Mouse (Mus musculus) embryonic facial prominence, embryonic 14.5 days (tissue): ENCODE results near the gene Krba1. TPM values are rescaled to one million over a fixed set of nuclear protein-coding genes. Genes with fewer than 3 reads are reported as not detected.

Experiments
- ATAC-seq: fragments of 200-750 bp; cut with Nextera tagmentation; 2 replicates; pipeline ENCODE4 v1.8.0; 2017; ENCODE audit warnings: low read depth, moderate number of reproducible peaks, moderate TSS enrichment
- DNase-seq: peaks from one replicate; pipeline ENCODE4 v3.0.0-alpha.2; 2015; ENCODE audit warnings: low spot score
- H3K27ac ChIP-seq: fragments of 300-500 bp; sonication (generic); replicated peaks from 2 replicates; pipeline ENCODE4 v1.5.1; 2014; ENCODE audit warnings: low read depth, mild to moderate bottlenecking, low read length, moderate library complexity
- H3K27me3 ChIP-seq: fragments of 300-500 bp; sonication (generic); replicated peaks from 2 replicates; pipeline ENCODE4 v1.6.1; 2014; ENCODE audit warnings: low read length; ENCODE audit not compliant: control insufficient read depth, insufficient read depth
- H3K36me3 ChIP-seq: fragments of 300-500 bp; sonication (generic); 2 replicates; pipeline ENCODE4 v1.6.1; 2014; ENCODE audit warnings: low read length, mixed read lengths; ENCODE audit not compliant: control insufficient read depth, insufficient read depth
- H3K4me1 ChIP-seq: fragments of 300-500 bp; sonication (generic); 2 replicates; pipeline ENCODE4 v1.6.1; 2014; ENCODE audit warnings: antibody characterized with exemption, low read length; ENCODE audit not compliant: control insufficient read depth, insufficient read depth
- H3K4me2 ChIP-seq: fragments of 300-500 bp; sonication (generic); 2 replicates; pipeline ENCODE4 v1.6.1; 2014; ENCODE audit warnings: low read depth, mild to moderate bottlenecking, low read length, moderate library complexity, mixed read lengths
- H3K4me3 ChIP-seq: fragments of 300-500 bp; sonication (generic); 2 replicates; pipeline ENCODE4 v1.5.1; 2014; ENCODE audit warnings: low read depth, mild to moderate bottlenecking, low read length
- H3K9ac ChIP-seq: fragments of 300-500 bp; sonication (generic); 2 replicates; pipeline ENCODE4 v1.6.1; 2014; ENCODE audit warnings: low read depth, mild to moderate bottlenecking, low read length, moderate library complexity, mixed read lengths
- H3K9me3 ChIP-seq: fragments of 300-500 bp; sonication (generic); 2 replicates; pipeline ENCODE4 v1.6.1; 2016; ENCODE audit warnings: low read length; ENCODE audit not compliant: control insufficient read depth
- WGBS: fragments of 180-500 bp; shearing (Covaris S2); extraction: QIAGEN DNeasy Blood & Tissue Kit; methylation state at CpG from one replicate; pipeline ENCODE4 v1.1.7; 2014; 5-methylcytosine and 5-hydroxymethylcytosine counted together
- polyA plus RNA-seq: library from polyadenylated mRNA; unstranded; fragments of >200 nt; fragmentation: Nextera tagmentation; extraction: Ambion mirVana; gene quantifications from 2 replicates; pipeline ENCODE4 v1.2.1, GENCODE M21; 2014

Krba1 gene
- polyA plus RNA-seq, 1 experiment from 2014 or later: 18.0 TPM

- ATAC-seq (no peak), DNase-seq (no peak)
- 91% methylated on average over 5 of the region's 5 CpGs for WGBS
- Histone ChIP-seq H3K27ac (no peak overlapping the region), H3K4me2 (no peak overlapping the region), H3K27me3 (no peaks in the 10 kb centered on the region), H3K36me3 (peaks cover 17% of the 10 kb centered on the region), H3K9me3 (no peaks in the 10 kb centered on the region), H3K9ac (no peak overlapping the region), H3K4me3 (no peak overlapping the region), H3K4me1 (peaks cover 9% of the 10 kb centered on the region; the same call in 1 of the 2 replicates)
Measured at GRCm38 (mm10) chr6:48399906-48400305, 4.5 kb downstream of the Krba1 start.

GRCm38 (mm10) chr6:48404071-48404470, 8.7 kb downstream of the Krba1 start:
- Histone ChIP-seq H3K9me3 (no peaks in the 10 kb centered on the region), H3K4me2 (no peak overlapping the region), H3K4me1 (no peaks in the 10 kb centered on the region), H3K36me3 (peaks cover 57% of the 10 kb centered on the region), H3K27ac (no peak overlapping the region), H3K9ac (no peak overlapping the region), H3K4me3 (no peak overlapping the region), H3K27me3 (no peaks in the 10 kb centered on the region)
- DNase-seq (no peak), ATAC-seq (no peak)
- 94% methylated on average over 5 of the region's 5 CpGs for WGBS

- H3K9me3 ChIP-seq: no peaks in the 10 kb centered on the region
- no peaks in the 10 kb centered on the region for H3K4me1 ChIP-seq
- H3K9ac ChIP-seq: no peak overlapping the region
- H3K27ac ChIP-seq: no peak overlapping the region
- H3K36me3 ChIP-seq: peaks cover 97% of the 10 kb centered on the region
- ATAC-seq: no peak
- DNase-seq: no peak
- no peak overlapping the region for H3K4me2 ChIP-seq
- 90% methylated on average over 4 of the region's 4 CpGs for WGBS
- no peak overlapping the region for H3K4me3 ChIP-seq
- H3K27me3 ChIP-seq: no peaks in the 10 kb centered on the region
Measured at GRCm38 (mm10) chr6:48409726-48410343, 14.4 kb downstream of the Krba1 start.

- Histone ChIP-seq H3K36me3 (peaks cover 97% of the 10 kb centered on the region), H3K27me3 (no peaks in the 10 kb centered on the region), H3K9ac (no peak overlapping the region), H3K27ac (no peak overlapping the region), H3K9me3 (no peaks in the 10 kb centered on the region), H3K4me1 (no peaks in the 10 kb centered on the region), H3K4me3 (no peak overlapping the region), H3K4me2 (no peak overlapping the region)
- DNase-seq (no peak), ATAC-seq (no peak)
- 71% methylated on average over 3 of the region's 3 CpGs for WGBS
Measured at GRCm38 (mm10) chr6:48410551-48410950, 15.2 kb downstream of the Krba1 start.

GRCm38 (mm10) chr6:48411193-48412092, 16.1 kb downstream of the Krba1 start:
- no peak overlapping the region for H3K4me2 ChIP-seq
- no peak overlapping the region for H3K27ac ChIP-seq
- H3K4me3 ChIP-seq: no peak overlapping the region
- H3K4me1 ChIP-seq: no peaks in the 10 kb centered on the region
- no peaks in the 10 kb centered on the region for H3K9me3 ChIP-seq
- DNase-seq: no peak
- H3K36me3 ChIP-seq: peaks cover 99% of the 10 kb centered on the region
- WGBS: 89% methylated on average over 6 of the region's 6 CpGs
- no peaks in the 10 kb centered on the region for H3K27me3 ChIP-seq
- no peak overlapping the region for H3K9ac ChIP-seq
- peak; percentile 58 for ATAC-seq

- Histone ChIP-seq H3K27me3 (no peaks in the 10 kb centered on the region), H3K4me3 (no peak overlapping the region), H3K4me1 (no peaks in the 10 kb centered on the region), H3K4me2 (no peak overlapping the region), H3K27ac (no peak overlapping the region), H3K36me3 (peaks cover 99% of the 10 kb centered on the region), H3K9ac (no peak overlapping the region), H3K9me3 (no peaks in the 10 kb centered on the region)
- ATAC-seq: no peak
- 89% methylated on average over 4 of the region's 4 CpGs for WGBS
- no peak for DNase-seq
Measured at GRCm38 (mm10) chr6:48412147-48412546, 16.8 kb downstream of the Krba1 start.

GRCm38 (mm10) chr6:48412662-48413061, 17.3 kb downstream of the Krba1 start:
- no peaks in the 10 kb centered on the region for H3K4me1 ChIP-seq
- DNase-seq (no peak), ATAC-seq (no peak)
- no peak overlapping the region for H3K9ac ChIP-seq
- no peaks in the 10 kb centered on the region for H3K9me3 ChIP-seq
- peaks cover 99% of the 10 kb centered on the region for H3K36me3 ChIP-seq
- no peak overlapping the region for H3K4me3 ChIP-seq
- H3K4me2 ChIP-seq: no peak overlapping the region
- H3K27ac ChIP-seq: no peak overlapping the region
- WGBS: 82% methylated on average over 3 of the region's 3 CpGs
- no peaks in the 10 kb centered on the region for H3K27me3 ChIP-seq

- no peak overlapping the region for H3K9ac ChIP-seq
- peaks cover 99% of the 10 kb centered on the region for H3K36me3 ChIP-seq
- H3K4me3 ChIP-seq: no peak overlapping the region
- no peak for DNase-seq
- ATAC-seq: no peak
- H3K4me2 ChIP-seq: no peak overlapping the region
- no peaks in the 10 kb centered on the region for H3K4me1 ChIP-seq
- no peaks in the 10 kb centered on the region for H3K9me3 ChIP-seq
- no peaks in the 10 kb centered on the region for H3K27me3 ChIP-seq
- 88% methylated on average over 10 of the region's 10 CpGs for WGBS
- no peak overlapping the region for H3K27ac ChIP-seq
Measured at GRCm38 (mm10) chr6:48413081-48413480, 17.7 kb downstream of the Krba1 start.
